Mouse (Mus musculus) liver, embryonic 11.5 days (tissue): Measurements from ENCODE around the gene Fam20a. TPM values are rescaled to one million over a fixed set of nuclear protein-coding genes. Genes with fewer than 3 reads are reported as not detected.

Source experiments
- ATAC-seq: fragments of 200-750 bp; cut with Nextera tagmentation; replicated peaks from 2 replicates; pipeline ENCODE4 v1.8.0; 2017; ENCODE audit warnings: moderate number of reproducible peaks, mild to moderate bottlenecking, moderate TSS enrichment, moderate library complexity; ENCODE audit not compliant: low FRiP score
- DNase-seq: peaks from one replicate; pipeline ENCODE4 v3.0.0-alpha.2; 2017; ENCODE audit warnings: low spot score
- H3K27ac ChIP-seq: fragments of 300-500 bp; sonication (generic); 2 replicates; pipeline ENCODE4 v1.5.1; 2014; ENCODE audit warnings: mild to moderate bottlenecking, low read depth, low read length, control low read depth
- H3K27me3 ChIP-seq: fragments of 300-500 bp; sonication (generic); replicated peaks from 2 replicates; pipeline ENCODE4 v1.6.1; 2014; ENCODE audit warnings: low read length, mixed read lengths; ENCODE audit not compliant: control insufficient read depth, insufficient read depth
- H3K36me3 ChIP-seq: fragments of 300-500 bp; sonication (generic); 2 replicates; pipeline ENCODE4 v1.6.1; 2014; ENCODE audit warnings: mild to moderate bottlenecking, low read length, moderate library complexity, mixed read lengths; ENCODE audit not compliant: control insufficient read depth, insufficient read depth
- H3K4me1 ChIP-seq: fragments of 300-500 bp; sonication (generic); replicated peaks from 2 replicates; pipeline ENCODE4 v1.6.1; 2014; ENCODE audit warnings: low read length, mixed read lengths; ENCODE audit not compliant: control insufficient read depth, insufficient read depth
- H3K4me2 ChIP-seq: fragments of 300-500 bp; sonication (generic); 2 replicates; pipeline ENCODE4 v1.6.1; 2014; ENCODE audit warnings: mild to moderate bottlenecking, control low read depth, moderate library complexity
- H3K4me3 ChIP-seq: fragments of 300-500 bp; sonication (generic); 2 replicates; pipeline ENCODE4 v1.5.1; 2014; ENCODE audit warnings: low read depth, low read length, control low read depth
- H3K9ac ChIP-seq: fragments of 300-500 bp; sonication (generic); 2 replicates; pipeline ENCODE4 v1.6.1; 2014; ENCODE audit warnings: low read depth, low read length, control low read depth
- H3K9me3 ChIP-seq: fragments of 300-500 bp; sonication (generic); 2 replicates; pipeline ENCODE4 v1.6.1; 2016; ENCODE audit warnings: low read length, inconsistent platforms, mixed read lengths; ENCODE audit not compliant: control insufficient read depth
- WGBS: fragments of 180-500 bp; shearing (Covaris S2); extraction: QIAGEN DNeasy Blood & Tissue Kit; methylation state at CpG from one replicate; pipeline ENCODE4 v1.1.7; 2014; 5-methylcytosine and 5-hydroxymethylcytosine counted together
- polyA plus RNA-seq: library from polyadenylated mRNA; unstranded; fragments of >200 nt; fragmentation: Nextera tagmentation; extraction: Ambion mirVana; gene quantifications from 2 replicates; pipeline ENCODE4 v1.2.1, GENCODE M21; 2014

Fam20a gene
- polyA plus RNA-seq, 1 experiment from 2014 or later = 8.7 TPM

- peaks cover 14% of the 10 kb centered on the region for H3K4me1 ChIP-seq
- H3K9ac ChIP-seq = peak overlapping the region; percentile 42
- peak overlapping the region; percentile 59 for H3K4me2 ChIP-seq
- H3K9me3 ChIP-seq = no peaks in the 10 kb centered on the region
- ATAC-seq = peak; percentile 42; the same call in 1 of the 2 replicates
- WGBS = 13% methylated on average over 15 of the region's 15 CpGs
- no peaks in the 10 kb centered on the region for H3K36me3 ChIP-seq
- H3K4me3 ChIP-seq = no peak overlapping the region; the same call in 1 of the 2 replicates
- H3K27ac ChIP-seq = no peak overlapping the region
- H3K27me3 ChIP-seq = no peaks in the 10 kb centered on the region
- DNase-seq = no peak
These were observed 99.5 kb downstream of the Fam20a start for GRCm38 (mm10) chr11:109622518-109623037.

- no peak for DNase-seq
- Histone ChIP-seq H3K9ac (no peak overlapping the region), H3K9me3 (no peaks in the 10 kb centered on the region), H3K4me2 (peak overlapping the region; percentile 24; the same call in 1 of the 2 replicates), H3K27ac (no peak overlapping the region), H3K27me3 (no peaks in the 10 kb centered on the region), H3K4me3 (no peak overlapping the region), H3K36me3 (no peaks in the 10 kb centered on the region), H3K4me1 (peaks cover 28% of the 10 kb centered on the region)
- 10% methylated on average over 2 of the region's 2 CpGs for WGBS
- 0 out of 2 replicates have a peak, but pooled peaks have one; percentile 9 for ATAC-seq
These were observed 100.9 kb downstream of the Fam20a start for GRCm38 (mm10) chr11:109621183-109621582.

- H3K27ac ChIP-seq = no peak overlapping the region
- H3K4me1 ChIP-seq = peaks cover 32% of the 10 kb centered on the region
- DNase-seq (no peak), ATAC-seq (no peak)
- H3K9ac ChIP-seq = no peak overlapping the region
- H3K4me3 ChIP-seq = no peak overlapping the region
- no peaks in the 10 kb centered on the region for H3K9me3 ChIP-seq
- H3K36me3 ChIP-seq = no peaks in the 10 kb centered on the region
- WGBS = 75% methylated on average over 6 of the region's 6 CpGs
- no peak overlapping the region for H3K4me2 ChIP-seq
- H3K27me3 ChIP-seq = no peaks in the 10 kb centered on the region
These were observed 101.7 kb downstream of the Fam20a start for GRCm38 (mm10) chr11:109620356-109620755.

Other genes with a start within 250 kb of the Fam20a start
- gene Arsg, start 248.9 kb downstream of the Fam20a start, polyA plus RNA-seq = 5.8 and 6.2 TPM in 2 replicates
- 52.2 and 58.7 TPM in 2 replicates for gene Slc16a6, start 248.7 kb downstream of the Fam20a start, polyA plus RNA-seq
- gene Wipi1, start 110.3 kb downstream of the Fam20a start, polyA plus RNA-seq = 18.9 and 21.8 TPM in 2 replicates
- gene Prkar1a, start 72.9 kb downstream of the Fam20a start, polyA plus RNA-seq = 261 and 285 TPM in 2 replicates
- gene 1700012B07Rik, start 105.8 kb upstream of the Fam20a start, polyA plus RNA-seq = not detected in 2 replicates